Mouse (Mus musculus): ENCODE data around the gene Chst8. TPM values are rescaled to one million over a fixed set of nuclear protein-coding genes. Genes with fewer than 3 reads are reported as not detected.
A peak's percentile ranks its signal among the peaks of the same experiment; 100 is the strongest.

Chst8 gene
- polyA plus RNA-seq, 1 experiment from 2014 or later = 4.4 TPM

- ATAC-seq (ENCODE audit: borderline replicate concordance, extremely low read depth, low FRiP score, low TSS enrichment) = no peak
- WGBS = 21% methylated on average over 8 of the region's 8 CpGs
- Histone ChIP-seq H3K9me3 (no peaks in the 10 kb centered on the region), H3K4me1 (peaks cover 22% of the 10 kb centered on the region), H3K36me3 (no peaks in the 10 kb centered on the region), H3K27me3 (peaks cover 8% of the 10 kb centered on the region; the same call in 1 of the 2 replicates), H3K4me3 (no peak overlapping the region), H3K9ac (no peak overlapping the region), H3K27ac (peak overlapping the region; percentile 74), H3K4me2 (no peak overlapping the region)
Observed at GRCm38 (mm10) chr7:34722151-34722550, 90.4 kb downstream of the Chst8 start.

GRCm38 (mm10) chr7:34721650-34722048 lies 90.9 kb downstream of the Chst8 start:
- Histone ChIP-seq H3K9me3 (no peaks in the 10 kb centered on the region), H3K4me1 (peaks cover 22% of the 10 kb centered on the region), H3K27me3 (peaks cover 13% of the 10 kb centered on the region; the same call in 1 of the 2 replicates), H3K4me3 (no peak overlapping the region), H3K9ac (no peak overlapping the region), H3K36me3 (no peaks in the 10 kb centered on the region), H3K27ac (peak overlapping the region; percentile 74), H3K4me2 (no peak overlapping the region)
- ATAC-seq (ENCODE audit: borderline replicate concordance, extremely low read depth, low FRiP score, low TSS enrichment) = peak; percentile 80
- 12% methylated on average over 5 of the region's 5 CpGs for WGBS

GRCm38 (mm10) chr7:34720882-34721649 lies 91.4 kb downstream of the Chst8 start:
- peak; percentile 54 for ATAC-seq (ENCODE audit: borderline replicate concordance, extremely low read depth, low FRiP score, low TSS enrichment)
- Histone ChIP-seq H3K27me3 (peaks cover 14% of the 10 kb centered on the region; the same call in 1 of the 2 replicates), H3K4me3 (no peak overlapping the region), H3K4me2 (no peak overlapping the region), H3K9me3 (no peaks in the 10 kb centered on the region), H3K4me1 (peaks cover 22% of the 10 kb centered on the region), H3K9ac (no peak overlapping the region), H3K27ac (peak overlapping the region; percentile 74), H3K36me3 (no peaks in the 10 kb centered on the region)
- WGBS = 42% methylated on average over 5 of the region's 5 CpGs

GRCm38 (mm10) chr7:34719599-34719998 lies 92.9 kb downstream of the Chst8 start:
- WGBS = 28% methylated on average over 5 of the region's 5 CpGs
- no peak overlapping the region for H3K4me2 ChIP-seq
- no peak overlapping the region for H3K4me3 ChIP-seq
- no peak overlapping the region for H3K27ac ChIP-seq
- H3K4me1 ChIP-seq = peaks cover 22% of the 10 kb centered on the region
- no peak for ATAC-seq (ENCODE audit: borderline replicate concordance, extremely low read depth, low FRiP score, low TSS enrichment)
- H3K36me3 ChIP-seq = no peaks in the 10 kb centered on the region
- H3K27me3 ChIP-seq = peaks cover 23% of the 10 kb centered on the region; the same call in 1 of the 2 replicates
- no peaks in the 10 kb centered on the region for H3K9me3 ChIP-seq
- no peak overlapping the region for H3K9ac ChIP-seq

GRCm38 (mm10) chr7:34718651-34719050 lies 93.9 kb downstream of the Chst8 start:
- H3K4me1 ChIP-seq = peaks cover 22% of the 10 kb centered on the region
- 57% methylated on average over 9 of the region's 9 CpGs for WGBS
- H3K27me3 ChIP-seq = peaks cover 27% of the 10 kb centered on the region; the same call in 1 of the 2 replicates
- no peak for ATAC-seq (ENCODE audit: borderline replicate concordance, extremely low read depth, low FRiP score, low TSS enrichment)
- H3K4me2 ChIP-seq = no peak overlapping the region
- H3K36me3 ChIP-seq = no peaks in the 10 kb centered on the region
- no peaks in the 10 kb centered on the region for H3K9me3 ChIP-seq
- no peak overlapping the region for H3K4me3 ChIP-seq
- no peak overlapping the region for H3K9ac ChIP-seq
- H3K27ac ChIP-seq = no peak overlapping the region

GRCm38 (mm10) chr7:34717161-34717810 lies 95.2 kb downstream of the Chst8 start:
- no peak for ATAC-seq (ENCODE audit: borderline replicate concordance, extremely low read depth, low FRiP score, low TSS enrichment)
- H3K4me2 ChIP-seq = no peak overlapping the region
- H3K36me3 ChIP-seq = no peaks in the 10 kb centered on the region
- WGBS = 14% methylated on average over 11 of the region's 11 CpGs
- peaks cover 29% of the 10 kb centered on the region; the same call in 1 of the 2 replicates for H3K27me3 ChIP-seq
- no peak overlapping the region for H3K27ac ChIP-seq
- H3K4me1 ChIP-seq = peaks cover 17% of the 10 kb centered on the region
- H3K9ac ChIP-seq = no peak overlapping the region
- no peaks in the 10 kb centered on the region for H3K9me3 ChIP-seq
- no peak overlapping the region for H3K4me3 ChIP-seq

GRCm38 (mm10) chr7:34714848-34715460 lies 97.6 kb downstream of the Chst8 start:
- Histone ChIP-seq H3K27ac (no peak overlapping the region), H3K27me3 (peaks cover 32% of the 10 kb centered on the region; the same call in 1 of the 2 replicates), H3K4me1 (no peaks in the 10 kb centered on the region), H3K4me2 (no peak overlapping the region), H3K36me3 (no peaks in the 10 kb centered on the region), H3K4me3 (no peak overlapping the region), H3K9me3 (no peaks in the 10 kb centered on the region), H3K9ac (no peak overlapping the region)
- no peak for ATAC-seq (ENCODE audit: borderline replicate concordance, extremely low read depth, low FRiP score, low TSS enrichment)
- 44% methylated on average over 11 of the region's 11 CpGs for WGBS

GRCm38 (mm10) chr7:34709111-34709510 lies 103.4 kb downstream of the Chst8 start:
- H3K9me3 ChIP-seq = no peaks in the 10 kb centered on the region
- no peak overlapping the region for H3K9ac ChIP-seq
- 84% methylated on average over 4 of the region's 4 CpGs for WGBS
- no peaks in the 10 kb centered on the region for H3K36me3 ChIP-seq
- no peak overlapping the region for H3K4me3 ChIP-seq
- peaks cover 6% of the 10 kb centered on the region; the same call in 1 of the 2 replicates for H3K27me3 ChIP-seq
- ATAC-seq (ENCODE audit: borderline replicate concordance, extremely low read depth, low FRiP score, low TSS enrichment) = no peak
- H3K27ac ChIP-seq = no peak overlapping the region
- H3K4me1 ChIP-seq = peaks cover 8% of the 10 kb centered on the region; the same call in 1 of the 2 replicates
- no peak overlapping the region for H3K4me2 ChIP-seq

- Histone ChIP-seq H3K4me3 (no peak overlapping the region), H3K4me1 (peaks cover 8% of the 10 kb centered on the region; the same call in 1 of the 2 replicates), H3K4me2 (no peak overlapping the region), H3K27me3 (peaks cover 16% of the 10 kb centered on the region), H3K9me3 (no peaks in the 10 kb centered on the region), H3K9ac (no peak overlapping the region), H3K36me3 (no peaks in the 10 kb centered on the region), H3K27ac (no peak overlapping the region)
- ATAC-seq (ENCODE audit: borderline replicate concordance, extremely low read depth, low FRiP score, low TSS enrichment) = no peak
- WGBS = 32% methylated on average over 4 of the region's 4 CpGs
Observed at GRCm38 (mm10) chr7:34704401-34704800, 108.1 kb downstream of the Chst8 start.

GRCm38 (mm10) chr7:34703437-34703836 lies 109.1 kb downstream of the Chst8 start:
- Histone ChIP-seq H3K9ac (no peak overlapping the region), H3K4me3 (no peak overlapping the region), H3K27me3 (peaks cover 16% of the 10 kb centered on the region), H3K27ac (no peak overlapping the region), H3K4me2 (no peak overlapping the region), H3K4me1 (peaks cover 8% of the 10 kb centered on the region; the same call in 1 of the 2 replicates), H3K36me3 (no peaks in the 10 kb centered on the region), H3K9me3 (no peaks in the 10 kb centered on the region)
- peak; percentile 66 for ATAC-seq (ENCODE audit: borderline replicate concordance, extremely low read depth, low FRiP score, low TSS enrichment)
- 39% methylated on average over 4 of the region's 4 CpGs for WGBS

GRCm38 (mm10) chr7:34702718-34703351 lies 109.7 kb downstream of the Chst8 start:
- no peak overlapping the region for H3K27ac ChIP-seq
- peak; percentile 43; the same call in 1 of the 2 replicates for ATAC-seq (ENCODE audit: borderline replicate concordance, extremely low read depth, low FRiP score, low TSS enrichment)
- H3K4me3 ChIP-seq = no peak overlapping the region
- peaks cover 20% of the 10 kb centered on the region for H3K27me3 ChIP-seq
- peaks cover 8% of the 10 kb centered on the region; the same call in 1 of the 2 replicates for H3K4me1 ChIP-seq
- no peaks in the 10 kb centered on the region for H3K9me3 ChIP-seq
- WGBS = 10% methylated on average over 11 of the region's 11 CpGs
- no peak overlapping the region for H3K9ac ChIP-seq
- H3K36me3 ChIP-seq = no peaks in the 10 kb centered on the region
- no peak overlapping the region for H3K4me2 ChIP-seq
